Comparison of ENCODE assay signal across 35 mouse cellular contexts in genomic region chr9:60065184-60065583, GRCm38 (mm10).
"Had no signal": no experiment of that assay in that cellular context is flagged by ENCODE, and none has a peak within 500 bp of the region (broad histone marks: within the 10 kb centered on the region; RNA-seq: fewer than 3 reads in every experiment).

No protein-coding gene starts in this region.

- H3K4me1 ChIP-seq: hindbrain, embryonic 10.5 days; hindbrain, embryonic 12.5 days; hindbrain, embryonic 13.5 days; hindbrain, embryonic 15.5 days; intestine, embryonic 15.5 days had no signal

- H3K9ac ChIP-seq: heart, embryonic 12.5 days; heart, embryonic 13.5 days; heart, embryonic 15.5 days; hindbrain, embryonic 12.5 days; hindbrain, embryonic 13.5 days; hindbrain, embryonic 14.5 days; hindbrain, embryonic 15.5 days; intestine, embryonic 15.5 days; kidney, embryonic 15.5 days had no signal

- H3K27ac ChIP-seq: heart, adult 2 months; heart, embryonic 13.5 days; heart, embryonic 15.5 days; hindbrain, embryonic 10.5 days; hindbrain, embryonic 12.5 days; hindbrain, embryonic 13.5 days; hindbrain, embryonic 14.5 days; hindbrain, embryonic 15.5 days; hindbrain, postnatal 0 days; intestine, embryonic 15.5 days; kidney, embryonic 15.5 days; kidney, postnatal 0 days; layer of hippocampus, adult 2 months had no signal

- ATAC-seq: hindbrain, embryonic 16.5 days; hindbrain, postnatal 0 days; inflammation-experienced regulatory T-cells, adult 6 months; intestine, embryonic 15.5 days; intestine, embryonic 16.5 days; intestine, postnatal 0 days had no signal

- DNase-seq: heart, adult 2 months; heart, postnatal 10 days; heart, postnatal 14 days; heart, postnatal 36 days; heart, postnatal 4 days; kidney, adult 11 months; kidney, adult 18-20 months; kidney, adult 2 months; kidney, adult 8-10 months; kidney, adult 9 months; kidney, postnatal 10 days; kidney, postnatal 14 days; kidney, postnatal 25 days; kidney, postnatal 36 days; kidney, postnatal 4 days; layer of hippocampus, adult 9-11 months; layer of hippocampus, postnatal 36 days had no signal

- H3K36me3 ChIP-seq: heart, embryonic 12.5 days; heart, embryonic 13.5 days; heart, embryonic 15.5 days; hindbrain, embryonic 10.5 days; hindbrain, embryonic 12.5 days; hindbrain, embryonic 13.5 days; hindbrain, embryonic 15.5 days; intestine, embryonic 15.5 days; kidney, embryonic 15.5 days had no signal

- H3K27me3 ChIP-seq: heart, embryonic 12.5 days; heart, embryonic 13.5 days; heart, embryonic 15.5 days; hindbrain, embryonic 12.5 days; hindbrain, embryonic 13.5 days; hindbrain, embryonic 15.5 days; intestine, embryonic 15.5 days; kidney, embryonic 15.5 days had no signal

- H3K9me3 ChIP-seq: heart, embryonic 12.5 days; heart, embryonic 13.5 days; heart, embryonic 15.5 days; hindbrain, embryonic 10.5 days; hindbrain, embryonic 12.5 days; hindbrain, embryonic 13.5 days; hindbrain, embryonic 15.5 days; intestine, embryonic 15.5 days; kidney, embryonic 15.5 days had no signal

- H3K4me3 ChIP-seq: heart, adult 2 months; heart, embryonic 12.5 days; heart, embryonic 13.5 days; heart, embryonic 15.5 days; hindbrain, embryonic 10.5 days; hindbrain, embryonic 12.5 days; hindbrain, embryonic 13.5 days; hindbrain, embryonic 15.5 days; intestine, embryonic 15.5 days; kidney, embryonic 15.5 days; layer of hippocampus, adult 2 months had no signal

- H3K4me2 ChIP-seq: heart, embryonic 11.5 days; heart, embryonic 12.5 days; heart, embryonic 13.5 days; heart, embryonic 15.5 days; hindbrain, embryonic 12.5 days; hindbrain, embryonic 13.5 days; hindbrain, embryonic 14.5 days; hindbrain, embryonic 15.5 days; intestine, embryonic 15.5 days; kidney, embryonic 15.5 days had no signal
